Mouse (Mus musculus): ENCODE data around the gene Ksr2. TPM values are rescaled to one million over a fixed set of nuclear protein-coding genes. Genes with fewer than 3 reads are reported as not detected.
A peak's percentile ranks its signal among the peaks of the same experiment; 100 is the strongest.

The Ksr2 gene
- polyA plus RNA-seq, 1 experiment, result 9.1 TPM

DNA sequence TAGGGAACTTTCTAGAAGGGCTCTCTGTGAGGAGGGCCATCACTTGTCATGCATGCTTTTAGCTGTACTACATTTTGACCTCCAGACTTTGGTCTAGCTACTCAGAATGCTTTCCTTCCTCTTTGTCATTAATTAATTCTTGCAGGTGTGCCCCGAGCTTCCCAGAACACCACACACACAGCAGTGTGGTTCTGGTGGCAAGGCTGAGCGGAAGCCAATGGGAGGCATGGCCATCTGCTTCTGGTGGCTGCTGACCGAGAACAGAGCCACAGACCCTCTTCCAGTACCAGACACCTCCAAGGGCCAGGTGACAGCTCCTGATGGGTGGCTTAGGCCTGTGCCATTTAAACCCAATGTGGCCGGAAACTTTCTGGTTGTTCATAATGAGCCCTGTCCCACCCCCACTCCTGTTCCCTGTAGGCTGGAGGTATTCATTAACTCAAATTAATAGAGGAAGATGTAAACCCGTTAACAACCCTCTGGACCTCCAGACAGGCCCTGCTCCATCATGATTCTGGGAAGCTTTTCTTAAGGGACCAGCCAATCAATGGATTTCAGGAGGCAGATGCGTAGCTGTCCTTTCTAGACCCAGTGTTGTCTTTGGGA is 155.5 kb downstream of the Ksr2 start:
- no peak for TF ChIP-seq POLR2A (IDR thresholded peaks at IDR 0.05; ENCODE audit: extremely low read depth, insufficient read depth, low read length)
- TF ChIP-seq CTCF (IDR thresholded peaks at IDR 0.05; ENCODE audit: extremely low read depth, insufficient read depth, low read length), result no peak
- no peak overlapping the region for H3K4me3 ChIP-seq (ENCODE audit: insufficient read depth, low read length)
- no peaks in the 10 kb centered on the region for H3K4me1 ChIP-seq (ENCODE audit: control insufficient read depth, insufficient read depth, low read length)
- no peak overlapping the region for H3K27ac ChIP-seq (ENCODE audit: insufficient read depth, low read length)

GRCm38 (mm10) chr5:117572428-117572827 is 158.6 kb downstream of the Ksr2 start:
- no peak for TF ChIP-seq CTCF (IDR thresholded peaks at IDR 0.05; ENCODE audit: extremely low read depth, insufficient read depth, low read length)
- no peak for TF ChIP-seq POLR2A (IDR thresholded peaks at IDR 0.05; ENCODE audit: extremely low read depth, insufficient read depth, low read length)
- Histone ChIP-seq H3K27ac (ENCODE audit: insufficient read depth, low read length) (no peak overlapping the region), H3K4me3 (ENCODE audit: insufficient read depth, low read length) (no peak overlapping the region), H3K4me1 (ENCODE audit: control insufficient read depth, insufficient read depth, low read length) (peaks cover 2% of the 10 kb centered on the region)

- Histone ChIP-seq H3K4me3 (ENCODE audit: insufficient read depth, low read length) (no peak overlapping the region), H3K4me1 (ENCODE audit: control insufficient read depth, insufficient read depth, low read length) (peaks cover 2% of the 10 kb centered on the region), H3K27ac (ENCODE audit: insufficient read depth, low read length) (no peak overlapping the region)
- TF ChIP-seq POLR2A (IDR thresholded peaks at IDR 0.05; ENCODE audit: extremely low read depth, insufficient read depth, low read length) (no peak), CTCF (IDR thresholded peaks at IDR 0.05; ENCODE audit: extremely low read depth, insufficient read depth, low read length) (no peak)
Observed at GRCm38 (mm10) chr5:117574894-117575293, 161.1 kb downstream of the Ksr2 start.

DNA sequence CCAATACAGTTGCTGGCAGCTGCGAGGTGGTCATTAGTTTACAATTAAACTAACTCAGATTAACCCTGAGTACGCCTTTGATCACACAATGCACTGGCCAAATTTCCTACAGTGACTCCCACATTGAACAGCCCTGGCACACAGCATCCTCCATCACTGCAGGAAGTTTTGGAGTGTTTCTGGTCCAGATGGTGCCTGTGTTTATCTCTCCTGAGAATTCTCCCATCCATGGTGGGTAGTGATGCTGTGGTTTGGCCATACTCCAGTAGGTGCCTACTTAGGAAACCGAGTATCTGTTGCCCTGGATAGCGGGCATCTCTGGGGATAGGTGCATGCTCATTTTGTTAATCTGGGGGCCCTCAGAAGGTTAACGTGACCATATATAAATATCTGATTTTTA is 163.8 kb downstream of the Ksr2 start:
- TF ChIP-seq CTCF (IDR thresholded peaks at IDR 0.05; ENCODE audit: extremely low read depth, insufficient read depth, low read length) (no peak), POLR2A (IDR thresholded peaks at IDR 0.05; ENCODE audit: extremely low read depth, insufficient read depth, low read length) (no peak)
- peaks cover 2% of the 10 kb centered on the region for H3K4me1 ChIP-seq (ENCODE audit: control insufficient read depth, insufficient read depth, low read length)
- H3K27ac ChIP-seq (ENCODE audit: insufficient read depth, low read length), result no peak overlapping the region
- no peak overlapping the region for H3K4me3 ChIP-seq (ENCODE audit: insufficient read depth, low read length)

- H3K4me1 ChIP-seq (ENCODE audit: control insufficient read depth, insufficient read depth, low read length), result no peaks in the 10 kb centered on the region
- TF ChIP-seq CTCF (IDR thresholded peaks at IDR 0.05; ENCODE audit: extremely low read depth, insufficient read depth, low read length), result no peak
- H3K4me3 ChIP-seq (ENCODE audit: insufficient read depth, low read length), result no peak overlapping the region
- H3K27ac ChIP-seq (ENCODE audit: insufficient read depth, low read length), result no peak overlapping the region
Observed at GRCm38 (mm10) chr5:117581711-117582110, 167.9 kb downstream of the Ksr2 start.

DNA sequence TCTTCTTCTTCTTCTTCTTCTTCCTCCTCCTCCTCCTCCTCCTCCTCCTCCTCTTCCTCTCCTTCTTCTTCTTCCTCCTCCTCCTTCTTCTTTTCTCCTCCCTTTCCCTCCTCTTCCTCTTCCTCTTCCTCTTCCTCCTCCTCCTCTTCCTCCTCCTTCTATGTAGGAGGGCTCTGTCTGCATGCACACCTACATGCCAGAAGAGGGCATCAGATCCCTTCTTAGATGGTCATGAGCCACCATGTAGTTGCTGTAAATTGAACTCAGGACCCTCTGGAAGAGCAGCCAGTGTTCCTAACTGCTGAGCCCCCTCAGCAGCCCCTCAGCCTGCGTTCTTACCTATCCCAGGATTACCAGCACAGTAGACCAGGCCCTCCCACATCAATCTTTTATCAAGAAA is 170.6 kb downstream of the Ksr2 start:
- Histone ChIP-seq H3K27ac (ENCODE audit: insufficient read depth, low read length) (no peak overlapping the region), H3K4me3 (ENCODE audit: insufficient read depth, low read length) (no peak overlapping the region), H3K4me1 (ENCODE audit: control insufficient read depth, insufficient read depth, low read length) (peaks cover 4% of the 10 kb centered on the region)
- TF ChIP-seq CTCF (IDR thresholded peaks at IDR 0.05; ENCODE audit: extremely low read depth, insufficient read depth, low read length) (peak; percentile 28; the same call in 1 of the 2 replicates), POLR2A (IDR thresholded peaks at IDR 0.05; ENCODE audit: extremely low read depth, insufficient read depth, low read length) (no peak)

DNA sequence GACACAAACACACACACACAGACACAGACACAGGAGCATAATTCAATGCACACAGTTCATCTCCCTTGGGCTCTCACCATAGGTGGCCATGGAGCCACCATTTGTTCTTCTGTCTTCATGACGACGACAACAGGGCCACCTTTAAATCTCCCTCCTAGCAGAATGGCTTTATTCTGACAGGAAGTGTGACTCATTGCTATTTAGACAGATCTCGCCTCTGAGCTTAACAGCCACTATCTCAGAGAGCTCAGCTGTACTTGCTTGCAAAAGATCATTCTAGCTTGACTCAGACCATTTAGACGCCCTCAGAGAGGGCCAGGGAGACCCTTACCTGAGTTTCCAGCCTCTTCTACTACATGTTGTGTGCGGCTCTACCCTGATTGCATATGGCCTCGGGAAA is 175.5 kb downstream of the Ksr2 start:
- Histone ChIP-seq H3K27ac (ENCODE audit: insufficient read depth, low read length) (no peak overlapping the region), H3K4me1 (ENCODE audit: control insufficient read depth, insufficient read depth, low read length) (peaks cover 6% of the 10 kb centered on the region), H3K4me3 (ENCODE audit: insufficient read depth, low read length) (no peak overlapping the region)
- TF ChIP-seq POLR2A (IDR thresholded peaks at IDR 0.05; ENCODE audit: extremely low read depth, insufficient read depth, low read length), result no peak
- TF ChIP-seq CTCF (IDR thresholded peaks at IDR 0.05; ENCODE audit: extremely low read depth, insufficient read depth, low read length), result no peak

GRCm38 (mm10) chr5:117593273-117593672 is 179.5 kb downstream of the Ksr2 start:
- Histone ChIP-seq H3K4me3 (ENCODE audit: insufficient read depth, low read length) (no peak overlapping the region), H3K27ac (ENCODE audit: insufficient read depth, low read length) (no peak overlapping the region), H3K4me1 (ENCODE audit: control insufficient read depth, insufficient read depth, low read length) (peaks cover 6% of the 10 kb centered on the region)
- no peak for TF ChIP-seq POLR2A (IDR thresholded peaks at IDR 0.05; ENCODE audit: extremely low read depth, insufficient read depth, low read length)
- no peak for TF ChIP-seq CTCF (IDR thresholded peaks at IDR 0.05; ENCODE audit: extremely low read depth, insufficient read depth, low read length)

DNA sequence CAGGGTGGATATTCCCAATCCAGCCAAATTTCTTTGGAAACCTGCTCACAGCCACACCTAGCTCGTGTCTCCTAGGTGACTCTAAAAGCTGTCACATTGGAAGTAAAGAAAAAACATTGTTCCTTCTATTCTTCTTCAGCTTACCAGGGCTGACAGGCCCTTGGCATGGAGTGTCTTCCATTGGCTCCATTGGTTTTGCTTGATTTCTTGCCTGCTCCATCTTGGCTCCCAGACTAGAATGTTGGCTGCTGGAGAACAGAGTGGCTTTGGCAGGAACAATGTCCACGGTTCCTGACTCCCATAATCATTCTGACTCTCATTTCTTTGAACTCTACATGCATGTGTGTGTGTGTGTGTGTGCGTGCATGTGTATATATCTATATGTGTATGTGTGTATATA is 183.0 kb downstream of the Ksr2 start:
- no peak for TF ChIP-seq POLR2A (IDR thresholded peaks at IDR 0.05; ENCODE audit: extremely low read depth, insufficient read depth, low read length)
- no peak for TF ChIP-seq CTCF (IDR thresholded peaks at IDR 0.05; ENCODE audit: extremely low read depth, insufficient read depth, low read length)
- Histone ChIP-seq H3K4me3 (ENCODE audit: insufficient read depth, low read length) (no peak overlapping the region), H3K27ac (ENCODE audit: insufficient read depth, low read length) (no peak overlapping the region), H3K4me1 (ENCODE audit: control insufficient read depth, insufficient read depth, low read length) (no peaks in the 10 kb centered on the region)

DNA sequence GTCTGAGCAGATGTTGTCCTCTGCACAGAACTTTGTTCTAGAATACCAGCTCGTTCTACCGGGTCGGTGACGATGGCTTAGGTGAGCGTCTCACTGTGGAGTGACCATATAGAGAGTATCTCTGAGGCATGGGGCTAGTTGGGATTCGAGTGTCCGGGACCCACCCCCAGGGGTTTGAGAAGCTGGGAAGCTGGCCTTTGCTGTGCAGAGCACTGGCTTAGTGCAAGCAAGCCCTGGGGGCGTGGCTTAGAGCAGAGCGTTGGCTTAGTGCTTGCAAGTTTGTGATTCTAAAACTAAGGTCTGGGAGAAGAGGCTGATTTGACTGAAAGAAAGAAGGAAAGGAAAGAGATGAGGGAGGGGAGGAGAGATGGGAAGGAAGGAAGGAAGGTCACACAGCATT is 188.2 kb downstream of the Ksr2 start:
- H3K4me1 ChIP-seq (ENCODE audit: control insufficient read depth, insufficient read depth, low read length), result no peaks in the 10 kb centered on the region
- H3K27ac ChIP-seq (ENCODE audit: insufficient read depth, low read length), result no peak overlapping the region
- TF ChIP-seq CTCF (IDR thresholded peaks at IDR 0.05; ENCODE audit: extremely low read depth, insufficient read depth, low read length), result no peak
- TF ChIP-seq POLR2A (IDR thresholded peaks at IDR 0.05; ENCODE audit: extremely low read depth, insufficient read depth, low read length), result no peak
- H3K4me3 ChIP-seq (ENCODE audit: insufficient read depth, low read length), result no peak overlapping the region
